Mouse (Mus musculus) embryo, embryonic 11 days (tissue): Measurements from ENCODE around the gene Rab7.
"Not testable (repeated sequence)": the region's sequence is repeated elsewhere in the genome, so short reads cannot be mapped to it uniquely, and the experiment has no call there.

ENCODE experiments used
- DNase-seq: peaks from one replicate; pipeline ENCODE4 v3.0.0-alpha.2; 2015

Gene Rab7

DNA sequence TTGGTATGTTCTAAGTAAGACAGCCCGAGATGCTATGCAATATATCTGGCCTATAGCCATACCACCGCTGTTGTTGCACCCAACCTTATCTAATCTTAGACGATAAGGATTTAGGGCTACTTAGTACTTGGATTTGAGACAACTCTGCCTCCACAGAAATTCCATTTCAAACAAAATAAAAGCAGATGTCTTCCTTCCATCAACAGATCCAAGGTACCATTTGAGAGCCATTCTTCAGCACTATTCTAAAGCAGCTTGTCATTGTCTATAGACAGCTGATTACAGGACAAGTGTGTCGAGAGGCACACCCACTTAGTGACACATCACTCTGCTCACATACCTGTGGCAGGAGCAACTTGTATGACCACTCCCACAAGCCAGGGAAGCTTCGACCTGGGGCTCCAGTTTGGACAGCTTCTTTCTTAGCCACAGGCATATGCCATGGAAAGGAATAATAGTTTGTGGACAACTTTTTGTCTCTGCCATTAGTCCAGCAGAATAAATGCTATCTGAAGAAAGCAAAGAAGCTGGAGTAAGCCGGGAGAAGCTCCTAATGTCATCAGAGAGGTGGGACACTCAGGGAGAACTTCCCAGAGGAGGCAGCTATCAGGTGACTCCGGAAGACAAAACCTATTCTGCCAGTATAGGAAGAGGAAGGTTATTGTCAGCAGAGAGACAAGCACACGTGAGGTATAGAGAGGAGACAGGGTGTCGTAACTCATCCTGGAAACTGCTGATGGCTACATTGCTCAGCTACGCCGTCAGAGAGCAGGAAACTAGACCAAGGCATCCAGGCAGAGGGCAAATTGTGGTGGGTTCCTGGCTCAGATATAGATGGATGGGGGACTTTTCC is 8.4 kb upstream of the Rab7 start:
- no peak for DNase-seq

GRCm38 (mm10) chr6:88051206-88051605 is 6.1 kb upstream of the Rab7 start:
- DNase-seq = no peak

- DNase-seq = no peak
Measured at GRCm38 (mm10) chr6:88049008-88049407, 3.9 kb upstream of the Rab7 start.

DNA sequence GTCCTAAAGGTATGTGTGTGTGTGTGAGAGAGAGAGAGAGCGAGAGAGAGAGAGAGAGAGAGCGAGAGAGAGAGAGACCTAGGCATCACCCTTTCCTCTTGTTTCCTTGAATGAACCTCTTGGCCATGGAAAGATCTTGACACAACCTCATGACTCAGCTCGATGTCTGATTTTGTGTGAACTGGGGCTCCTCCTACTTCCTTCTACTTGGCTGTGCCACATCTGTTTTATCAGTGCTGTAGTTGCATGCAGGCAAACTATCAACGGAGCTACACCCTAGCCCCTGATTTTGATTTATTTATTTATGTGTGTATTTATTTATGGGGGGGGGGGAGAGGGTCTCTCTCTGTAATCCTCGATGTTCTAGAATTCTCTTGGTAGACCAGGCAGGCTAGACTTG is 2.8 kb upstream of the Rab7 start:
- no peak for DNase-seq

GRCm38 (mm10) chr6:88045406-88045766 is 316 bp upstream of the Rab7 start:
- no peak for DNase-seq

DNA sequence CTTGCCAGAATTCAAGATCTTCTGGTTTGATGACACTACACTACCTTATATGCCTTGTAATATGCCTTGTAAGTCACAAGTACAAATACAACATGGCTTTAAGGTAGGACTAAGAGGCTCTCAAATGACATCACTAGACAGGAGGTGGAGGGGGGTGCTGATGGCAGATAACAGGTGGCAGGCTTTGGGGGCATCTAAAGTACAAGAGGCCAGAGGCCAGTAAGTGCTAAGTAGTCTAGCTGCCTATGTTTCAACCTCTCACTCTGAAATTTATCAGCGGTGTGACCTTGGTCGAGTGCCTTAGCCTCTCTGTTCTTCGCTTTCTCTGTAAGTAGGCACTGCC is 865 bp downstream of the Rab7 start:
- no peak for DNase-seq

GRCm38 (mm10) chr6:88042336-88042735 is 2.7 kb downstream of the Rab7 start:
- no peak for DNase-seq

DNA sequence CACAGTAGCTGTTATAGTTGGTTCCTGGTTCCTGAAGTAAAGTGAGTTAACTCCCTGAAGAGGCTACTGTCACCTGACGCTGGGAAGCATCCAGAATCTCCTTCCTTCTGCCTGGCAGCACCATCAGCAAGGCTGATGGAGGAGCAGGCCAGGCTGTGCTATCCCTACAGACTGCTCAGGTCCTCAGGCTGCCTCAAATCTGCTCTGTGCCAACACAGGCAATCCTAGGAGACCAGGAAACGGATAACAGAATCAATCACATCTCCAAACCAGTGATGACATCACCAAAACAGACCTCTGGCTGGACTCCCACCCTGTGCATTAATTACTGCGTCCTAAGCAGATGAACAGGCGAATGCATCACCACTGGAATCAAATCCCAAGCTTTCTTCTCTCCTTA is 3.8 kb downstream of the Rab7 start:
- no peak for DNase-seq

GRCm38 (mm10) chr6:88039426-88039825 is 5.6 kb downstream of the Rab7 start:
- DNase-seq = no peak

DNA sequence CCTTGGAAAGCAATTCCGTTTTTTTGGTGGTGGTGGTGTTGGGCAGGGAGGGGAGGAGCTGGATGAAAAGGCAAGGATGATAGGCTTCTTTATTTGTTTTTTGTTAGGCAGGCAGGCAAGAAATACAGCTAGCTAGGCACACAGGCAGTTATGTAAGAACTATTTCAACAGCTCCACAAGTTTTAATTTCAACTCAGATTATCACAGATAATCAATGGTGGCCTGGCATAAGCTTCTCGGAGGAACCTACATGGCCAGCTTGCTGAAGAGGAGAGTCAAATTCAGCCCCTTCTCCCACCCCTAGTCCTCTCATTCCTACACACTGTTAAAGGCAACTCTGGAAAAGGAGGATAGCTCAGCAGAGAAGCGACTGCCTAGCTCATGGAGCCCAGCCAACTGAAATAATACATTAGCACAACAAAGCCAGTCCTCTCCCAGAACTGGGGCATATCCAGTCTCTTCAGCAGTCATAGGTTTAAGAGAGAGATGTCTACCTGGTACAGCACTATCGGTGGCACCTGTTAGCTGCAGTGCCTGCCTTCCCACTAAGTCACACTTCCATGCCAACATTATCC is 7.5 kb downstream of the Rab7 start:
- no peak for DNase-seq

DNA sequence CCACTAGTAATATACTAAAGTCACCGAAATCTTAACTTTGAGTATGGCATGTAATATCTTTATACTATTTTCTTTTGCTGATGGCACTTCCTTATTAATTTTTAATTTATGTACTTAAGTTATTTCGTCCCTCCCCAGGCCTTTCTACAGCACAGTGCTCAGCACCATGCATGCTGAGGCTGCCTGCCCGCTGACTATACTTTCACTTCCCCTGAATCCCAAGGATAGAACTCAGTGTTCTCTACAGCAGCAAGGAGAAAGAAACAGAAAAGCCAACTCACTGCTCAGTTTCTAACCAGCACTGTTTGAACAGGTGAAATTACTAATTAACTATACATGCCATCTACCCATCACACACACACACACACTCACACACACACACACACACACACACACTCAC is 11.6 kb downstream of the Rab7 start:
- DNase-seq = no peak

GRCm38 (mm10) chr6:88030432-88030831 is 14.6 kb downstream of the Rab7 start:
- no peak for DNase-seq

GRCm38 (mm10) chr6:88027390-88027789 is 17.7 kb downstream of the Rab7 start:
- no peak for DNase-seq

DNA sequence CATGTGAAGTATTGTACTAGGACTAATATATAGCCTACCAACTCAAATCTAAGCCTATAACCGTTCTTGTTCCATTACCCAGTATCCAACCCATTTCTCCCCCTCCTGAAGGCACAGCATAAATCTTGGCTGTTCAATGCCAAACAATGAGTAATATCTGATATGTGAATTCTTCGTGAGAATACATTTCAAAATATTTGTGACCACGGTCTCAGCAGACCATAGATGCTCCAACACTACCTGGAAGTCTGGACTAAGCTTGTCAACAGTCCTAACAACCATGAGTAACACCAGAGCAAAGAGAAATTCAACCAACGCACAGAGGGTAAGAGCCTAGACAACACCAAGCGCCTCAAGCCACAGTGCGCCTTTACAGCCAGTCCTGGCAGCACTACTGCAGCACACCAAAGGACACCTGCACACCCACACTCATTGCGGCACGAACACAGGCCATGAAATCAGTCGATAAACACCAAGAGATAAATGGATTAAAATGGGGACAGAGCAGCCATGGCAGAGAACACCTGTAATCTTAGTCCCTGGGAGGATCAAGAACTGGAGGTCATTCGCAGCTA is 21.7 kb downstream of the Rab7 start:
- DNase-seq = no peak

DNA sequence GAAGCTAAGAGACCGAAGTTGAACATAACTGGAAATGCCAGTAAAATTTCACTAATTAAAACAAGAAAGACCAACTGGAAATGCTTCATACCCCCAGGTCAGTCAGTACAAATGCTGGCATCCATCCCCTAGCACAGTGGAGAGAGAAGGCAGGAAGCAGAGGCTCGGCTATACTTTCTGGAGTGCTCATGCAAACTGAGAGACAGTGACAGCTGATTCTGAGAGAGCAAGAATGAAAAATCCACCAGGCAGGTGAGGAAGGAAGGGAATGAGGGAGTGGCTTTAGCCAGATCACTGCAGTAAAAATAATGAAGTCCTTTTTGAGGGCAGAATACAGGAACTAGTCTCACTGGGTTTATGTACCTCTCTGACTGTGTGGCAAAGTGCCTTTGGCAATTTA is 25.9 kb downstream of the Rab7 start:
- no peak for DNase-seq

DNA sequence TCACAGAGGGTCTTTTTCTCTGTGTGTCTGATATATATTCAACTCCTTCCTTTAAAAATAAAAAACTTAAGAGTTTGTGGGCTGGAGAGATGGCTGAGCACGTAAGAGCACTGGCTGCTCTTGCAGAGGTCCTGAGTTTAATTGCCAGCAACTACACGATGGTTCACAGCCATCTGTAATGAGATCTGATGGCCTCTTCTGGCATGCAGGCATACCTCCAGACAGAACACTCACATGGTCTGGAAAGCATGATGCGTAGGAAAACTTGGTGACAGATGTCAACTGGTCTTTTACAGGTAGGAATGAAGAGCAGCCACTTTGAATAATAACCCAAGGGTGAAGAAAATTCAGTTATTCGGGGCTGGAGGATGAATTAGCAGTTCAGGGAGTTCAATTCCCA is 27.2 kb downstream of the Rab7 start:
- DNase-seq = no peak

DNA sequence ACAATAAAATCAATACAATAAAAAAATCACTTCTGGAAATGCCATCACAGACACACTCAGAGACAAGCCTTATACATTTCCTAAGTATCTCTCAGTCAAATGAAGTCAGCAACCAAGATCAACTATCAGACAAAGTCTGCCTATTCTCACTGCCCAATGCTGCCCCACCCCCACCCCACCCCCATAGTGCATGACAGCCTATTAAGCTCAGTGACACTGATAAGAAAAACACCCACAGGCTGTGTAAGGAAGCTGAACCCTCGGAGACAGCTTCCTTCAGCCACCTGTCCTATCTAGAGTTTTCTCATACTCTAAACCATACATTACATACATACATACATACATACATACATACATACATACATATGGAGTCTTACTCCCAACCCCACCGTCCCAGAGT is 29.3 kb downstream of the Rab7 start:
- no peak for DNase-seq

GRCm38 (mm10) chr6:88013456-88013855 is 31.6 kb downstream of the Rab7 start:
- DNase-seq = no peak

- no peak for DNase-seq
Measured at GRCm38 (mm10) chr6:88012601-88013000, 32.5 kb downstream of the Rab7 start.

- DNase-seq = not testable (repeated sequence)
Measured at GRCm38 (mm10) chr6:88011106-88011505, 34.0 kb downstream of the Rab7 start.

DNA sequence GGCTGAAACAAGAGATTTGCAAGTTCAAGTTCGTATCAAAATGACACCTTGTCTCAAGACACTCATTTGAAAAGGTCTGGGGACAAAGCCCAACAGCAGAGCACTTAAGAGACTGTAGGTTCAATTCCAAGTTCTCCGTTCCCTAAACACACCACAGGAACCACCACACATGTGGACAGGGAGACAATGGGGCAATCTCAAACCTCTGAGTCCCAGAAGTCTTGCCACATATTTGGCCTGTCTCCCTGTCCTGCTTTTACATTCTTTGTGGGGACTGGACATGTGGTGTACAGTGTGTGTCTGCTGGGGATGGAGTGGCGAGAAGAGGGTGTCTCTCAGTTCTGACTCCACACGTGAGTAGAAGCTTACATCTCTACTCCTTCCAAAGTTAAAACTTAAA is 35.9 kb downstream of the Rab7 start:
- DNase-seq = no peak

GRCm38 (mm10) chr6:88004773-88005172 is 40.3 kb downstream of the Rab7 start:
- DNase-seq = not testable (repeated sequence)

- DNase-seq = no peak
Measured at GRCm38 (mm10) chr6:88003439-88003838, 41.6 kb downstream of the Rab7 start.

DNA sequence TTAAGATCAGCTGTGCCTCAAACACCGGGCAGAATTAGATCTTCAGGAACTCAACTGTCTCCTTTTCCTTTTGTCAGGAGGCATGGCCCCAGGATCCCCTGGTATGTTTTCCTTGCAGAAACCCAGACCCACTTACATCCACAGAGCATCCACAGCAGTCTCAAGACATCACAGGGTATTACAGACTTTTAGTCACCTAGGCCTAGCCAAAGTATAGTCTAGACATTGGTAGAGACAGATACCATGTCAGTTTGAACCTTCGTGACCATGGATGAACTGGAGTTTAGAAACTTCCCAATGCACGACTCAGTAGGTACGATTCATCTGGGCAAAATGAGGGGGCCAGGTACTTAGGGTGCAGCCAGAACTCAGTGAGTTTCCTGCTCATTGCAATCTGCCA is 46.7 kb downstream of the Rab7 start:
- DNase-seq = no peak
